Mouse (Mus musculus) c-Kit-positive CD71-positive TER-119-negative erythroid progenitor cells, embryonic 14.5 days (primary cell): Measurements from ENCODE around the gene A530016L24Rik.

ENCODE experiments used
- DNase-seq: peaks from one replicate; pipeline ENCODE4 v3.0.0-alpha.2; 2013; ENCODE audit warnings: low read depth

Gene A530016L24Rik

DNA sequence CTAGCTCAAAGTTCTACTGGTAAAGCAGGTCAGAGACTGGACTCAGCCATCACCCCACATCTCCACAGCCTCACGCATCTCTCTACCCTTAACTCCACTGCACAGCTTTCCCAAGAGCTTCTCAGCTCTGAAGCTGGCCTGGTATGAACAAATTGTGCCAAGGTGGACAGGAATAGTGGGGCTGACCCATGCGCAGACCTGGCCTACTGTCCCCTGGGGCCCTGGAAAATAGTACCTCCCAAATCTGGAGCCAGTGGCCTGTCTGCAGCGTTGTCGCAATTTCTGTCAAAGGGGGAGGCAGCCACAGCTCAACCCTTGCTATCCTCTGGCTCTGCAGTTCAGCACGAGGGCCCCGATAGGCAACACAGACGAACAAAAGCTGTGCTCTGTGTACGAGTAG lies at the start of gene A530016L24Rik:
Gene A530016L24Rik (plus strand): TSS at position 315 of the 400 bp plus-strand sequence.
- DNase-seq: no peak

DNA sequence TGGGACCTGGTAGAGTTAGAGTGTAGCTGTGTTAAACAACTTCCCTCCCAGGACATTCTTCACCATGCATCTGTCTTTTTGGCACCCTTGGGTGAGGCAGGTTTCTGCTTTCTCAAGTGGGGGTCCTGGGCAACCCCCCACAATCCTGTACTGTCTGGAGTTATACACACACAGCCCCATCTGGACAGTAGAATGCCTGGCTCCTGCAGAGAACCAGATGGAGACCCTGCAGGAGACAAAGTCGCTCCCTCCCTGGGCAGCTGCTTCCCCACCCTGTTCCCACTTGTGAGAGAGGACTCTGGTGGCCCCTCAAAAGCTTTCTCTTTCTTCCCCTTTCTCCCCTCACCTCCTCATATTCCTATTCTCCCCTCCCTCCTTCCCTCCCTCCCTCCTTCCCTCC lies 49.3 kb upstream of the A530016L24Rik start:
- no peak for DNase-seq

DNA sequence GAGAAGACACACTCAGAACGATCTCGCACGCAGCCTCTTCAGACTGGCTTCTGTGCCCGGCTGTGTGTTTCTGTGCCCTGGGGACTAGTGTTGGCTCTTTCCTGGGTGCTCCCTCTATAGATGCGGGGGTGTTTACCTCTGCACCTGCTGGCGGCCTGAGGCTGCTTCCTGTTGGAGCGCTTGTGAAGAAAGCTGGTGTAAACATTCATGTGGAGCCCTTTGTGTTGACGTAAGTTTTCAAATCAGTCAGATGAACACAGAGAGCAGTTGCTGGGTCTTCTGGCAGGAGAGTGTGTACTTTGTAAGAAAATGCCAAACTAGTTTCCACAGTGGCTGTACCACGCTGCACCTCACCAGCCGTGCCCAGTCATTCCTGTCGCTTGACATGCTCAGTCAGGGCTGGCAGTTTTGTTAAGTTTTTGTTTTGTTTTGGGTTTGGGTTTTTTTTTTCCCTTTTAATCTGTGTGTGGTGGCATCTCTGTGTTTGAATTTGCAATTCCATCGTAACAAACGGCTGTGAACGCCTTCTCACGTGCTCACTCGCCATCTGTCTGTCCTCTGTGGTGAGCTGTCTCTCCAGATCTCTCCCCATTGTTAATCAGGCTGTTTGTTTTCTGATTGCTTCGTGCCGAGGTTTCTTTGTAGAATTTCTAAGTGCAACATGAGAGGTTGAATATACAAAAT lies 40.0 kb upstream of the A530016L24Rik start:
- DNase-seq: no peak

DNA sequence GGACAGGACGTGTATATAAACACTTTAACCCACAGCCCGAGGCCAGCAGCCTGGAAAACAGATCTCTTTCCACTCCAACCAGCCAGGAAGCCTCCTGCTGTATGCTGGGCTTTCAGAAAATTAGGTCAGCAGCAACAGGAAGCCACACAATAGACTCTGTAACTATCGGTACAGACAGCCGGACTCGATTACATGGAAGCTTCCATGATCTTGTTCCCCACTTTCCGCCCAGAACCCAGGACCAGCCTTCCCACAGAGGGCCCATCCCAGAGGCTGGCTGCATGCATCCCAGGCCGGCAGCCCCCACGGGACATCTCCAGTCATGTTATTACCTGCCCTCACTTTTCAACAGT lies 39.4 kb upstream of the A530016L24Rik start:
- no peak for DNase-seq

DNA sequence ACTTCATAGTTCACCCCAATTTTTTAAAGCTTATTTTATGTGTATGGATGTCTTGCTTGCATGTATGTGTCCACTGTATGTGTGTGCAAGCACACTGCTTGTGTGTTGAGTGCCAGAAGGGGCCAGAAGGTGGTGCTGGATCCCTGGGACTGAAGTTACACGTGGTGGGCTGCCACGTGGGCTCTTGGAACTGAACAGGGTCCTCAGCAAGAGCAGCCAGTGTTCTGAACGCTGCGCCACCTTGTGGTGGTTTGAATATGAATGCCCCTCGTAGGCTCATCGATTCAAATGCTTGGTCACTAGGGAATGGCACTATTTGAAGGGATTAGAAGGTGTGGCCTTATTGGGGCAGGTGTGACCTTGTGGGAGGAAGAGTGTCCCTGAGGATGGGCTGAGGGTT lies 38.4 kb upstream of the A530016L24Rik start:
- no peak for DNase-seq

DNA sequence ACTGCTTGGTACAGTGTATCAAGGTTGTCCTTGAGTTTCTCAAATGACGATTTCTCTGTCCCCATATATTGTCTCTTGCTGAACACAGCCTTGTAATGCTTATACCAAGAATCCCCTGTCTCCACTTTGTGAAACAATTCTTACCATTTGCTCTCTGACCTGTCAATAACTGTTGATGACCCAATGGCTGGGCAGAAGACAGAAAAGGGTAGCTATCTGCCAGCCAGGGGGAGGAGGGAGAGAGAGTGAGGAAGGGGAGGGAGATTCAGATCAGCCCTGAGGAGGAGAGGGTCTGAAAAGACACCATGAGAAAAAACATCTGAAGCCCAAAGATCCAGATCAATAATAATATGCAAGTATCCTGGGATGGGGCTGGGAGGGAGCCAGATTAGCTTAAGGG lies 37.9 kb upstream of the A530016L24Rik start:
- no peak for DNase-seq

DNA sequence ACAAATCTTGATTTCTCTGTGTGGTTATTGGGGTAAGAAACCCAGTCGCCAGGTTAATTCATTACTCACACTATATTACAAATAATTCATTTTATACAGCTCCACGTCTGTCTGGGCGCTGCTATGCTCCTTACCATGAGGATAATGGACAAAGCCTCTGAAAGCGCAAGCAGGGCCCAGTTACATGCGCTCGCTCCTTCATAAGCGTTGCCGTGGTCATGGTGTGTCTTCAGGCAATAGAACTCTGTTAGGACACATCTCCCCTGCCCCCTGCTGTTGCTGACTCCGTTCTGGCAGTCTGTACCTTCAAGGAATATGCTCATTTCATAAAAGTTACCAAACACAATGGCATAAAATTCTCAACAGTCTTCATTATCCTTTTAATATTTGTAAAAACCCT lies 37.4 kb upstream of the A530016L24Rik start:
- DNase-seq: no peak

DNA sequence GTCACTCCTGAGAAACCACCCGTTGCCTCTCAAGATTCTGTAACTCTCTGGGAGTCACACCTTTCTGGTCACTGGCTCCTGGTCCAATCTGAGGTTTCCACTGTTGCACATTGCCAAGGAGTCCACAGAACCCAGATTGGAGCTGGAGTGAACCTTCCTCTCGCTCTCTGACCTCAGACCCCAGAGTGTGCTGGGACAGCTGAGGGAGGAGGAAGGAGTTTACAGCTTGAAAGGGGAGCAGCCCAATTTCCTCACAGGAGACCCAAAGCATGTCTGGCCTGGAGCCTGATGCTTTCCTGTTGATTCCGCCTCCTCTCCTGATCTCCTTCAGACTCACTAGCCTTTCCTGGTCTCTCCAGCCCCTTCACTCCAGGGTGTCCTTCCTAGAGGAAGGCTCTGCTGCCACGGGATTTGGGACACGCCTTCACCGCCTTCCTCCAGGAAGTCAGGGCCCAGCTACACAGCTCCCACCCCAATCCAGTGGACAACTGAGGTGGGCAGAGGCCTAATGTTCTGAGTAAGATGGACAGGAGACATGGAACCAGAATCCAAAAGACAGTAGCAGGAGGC lies 33.0 kb upstream of the A530016L24Rik start:
- no peak for DNase-seq

DNA sequence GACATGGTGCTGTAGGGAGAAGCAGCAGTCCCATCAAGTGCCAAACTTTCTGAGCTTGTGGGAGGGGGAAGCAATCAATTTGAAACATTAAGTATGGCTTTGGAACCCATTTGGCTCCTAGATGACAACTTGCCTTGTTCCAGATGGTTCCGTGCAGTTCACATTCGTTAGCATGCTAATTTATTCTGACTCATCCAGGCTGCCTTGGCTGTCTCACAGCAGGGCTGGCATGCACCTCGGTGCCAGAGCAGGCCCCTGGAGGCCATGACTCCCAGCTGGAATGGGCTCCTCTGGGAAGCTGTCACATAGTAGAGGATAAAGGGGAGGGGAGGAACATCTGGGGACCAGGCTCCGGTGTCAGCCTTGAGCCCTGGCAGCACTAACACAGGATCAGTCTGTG lies 31.4 kb upstream of the A530016L24Rik start:
- DNase-seq: no peak

DNA sequence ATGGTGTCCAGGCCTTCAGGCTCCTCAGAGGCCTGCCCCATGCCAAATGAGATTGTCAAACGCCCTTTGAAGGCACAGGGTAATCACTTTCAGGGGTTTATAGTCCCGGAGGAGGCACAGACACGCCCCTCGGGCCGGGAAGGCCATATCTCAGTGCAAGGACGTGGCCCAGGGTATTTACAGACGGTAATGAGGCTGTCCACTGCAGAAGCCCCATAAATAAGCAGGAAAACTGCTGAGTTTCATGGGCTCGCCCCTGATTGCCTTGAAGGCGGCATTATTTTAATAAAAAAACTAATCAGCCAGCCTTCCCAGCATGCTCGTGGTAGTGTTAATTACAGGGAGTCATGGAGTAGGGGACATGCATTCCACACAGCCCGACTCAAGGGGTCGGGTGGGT lies 26.8 kb upstream of the A530016L24Rik start:
- no peak for DNase-seq

DNA sequence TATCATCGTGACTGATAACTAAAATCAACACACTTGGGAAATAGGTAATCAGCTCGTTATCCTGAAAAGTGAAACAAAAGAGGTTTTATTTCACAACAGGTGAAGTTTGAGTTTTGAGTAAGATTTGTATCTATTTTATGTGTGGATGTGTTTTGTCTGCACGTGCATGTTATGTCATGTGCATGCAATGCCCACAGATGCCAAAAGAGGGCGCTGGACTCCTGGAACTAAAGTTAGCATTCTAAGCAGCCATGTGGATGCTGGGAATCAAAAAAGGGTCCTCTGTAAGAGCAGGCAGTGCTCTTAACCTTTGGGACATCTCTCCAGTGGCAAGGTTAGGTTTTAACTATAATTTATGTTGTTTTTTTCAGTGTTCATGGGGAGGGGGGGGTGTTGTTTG lies 26.0 kb upstream of the A530016L24Rik start:
- DNase-seq: peak; percentile 10

DNA sequence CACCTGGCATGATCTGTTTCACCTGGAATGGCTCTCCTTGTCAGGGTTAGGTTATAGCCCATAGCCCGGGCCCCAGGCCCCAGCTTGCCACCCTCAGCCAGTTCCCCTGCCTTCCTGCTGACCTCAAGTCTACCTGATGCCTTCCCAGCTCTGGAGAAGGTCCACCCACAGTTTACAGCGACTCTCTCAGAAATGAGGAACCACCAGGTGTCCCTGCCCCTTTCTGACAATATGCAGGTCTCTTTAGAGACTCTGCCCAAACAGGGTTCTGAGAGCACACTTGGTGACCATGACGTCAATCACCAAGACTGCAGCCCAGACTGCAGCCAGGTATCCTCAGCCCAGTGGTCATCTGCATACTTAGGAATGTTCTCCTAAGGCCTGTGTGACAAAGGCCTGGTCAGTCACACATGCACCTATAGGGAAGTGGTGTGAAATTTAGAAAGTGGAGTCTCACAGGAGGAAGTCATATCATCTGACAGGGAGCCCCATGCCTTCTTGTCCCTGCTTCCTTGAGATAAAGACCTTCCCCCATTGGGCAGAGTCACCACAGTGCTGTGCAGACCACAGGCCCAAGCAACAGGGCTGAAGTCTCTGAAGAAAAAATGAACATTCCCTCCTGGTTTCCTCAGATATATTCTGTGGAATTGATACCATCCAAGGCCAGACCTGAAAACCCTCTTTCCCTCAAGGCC lies 25.4 kb upstream of the A530016L24Rik start:
- DNase-seq: no peak

DNA sequence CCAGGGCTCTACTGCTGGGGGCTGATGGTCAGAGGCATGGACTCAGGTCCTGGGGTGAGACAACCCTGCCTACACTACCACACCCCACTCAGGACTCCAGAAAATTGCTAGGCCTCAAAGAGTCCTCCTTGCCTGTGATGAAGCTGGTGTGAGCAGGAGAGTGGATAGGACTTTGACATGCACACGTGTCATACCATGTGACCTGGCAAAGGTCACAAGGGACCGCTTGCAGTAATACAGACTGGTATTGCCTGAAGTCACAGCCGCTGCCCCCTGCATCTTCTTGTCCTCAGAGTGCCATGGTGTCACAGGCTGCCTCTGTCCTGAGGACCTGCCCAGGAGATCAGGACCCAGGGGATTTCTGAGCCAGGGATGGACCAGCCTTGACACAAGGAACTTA lies 24.7 kb upstream of the A530016L24Rik start:
- DNase-seq: no peak

DNA sequence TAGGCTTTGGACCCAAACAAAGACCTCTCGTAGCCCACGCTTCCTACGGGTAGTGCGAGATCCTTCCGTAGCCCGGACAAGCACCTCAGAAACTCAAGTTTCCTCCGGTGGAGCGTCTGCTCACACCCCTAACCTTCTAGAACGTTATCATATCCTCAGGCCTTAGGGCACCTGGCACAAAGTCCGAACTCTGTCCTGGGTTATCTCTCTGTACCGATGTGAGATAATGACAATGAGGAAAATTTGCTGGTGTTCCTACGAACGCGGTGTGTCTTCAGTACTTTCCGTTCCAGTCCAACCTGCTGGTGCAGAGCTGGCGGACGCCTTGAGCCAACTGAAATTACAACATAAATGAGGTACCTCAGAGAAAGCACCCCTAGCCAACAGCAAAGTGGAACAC lies 23.3 kb upstream of the A530016L24Rik start:
- no peak for DNase-seq

DNA sequence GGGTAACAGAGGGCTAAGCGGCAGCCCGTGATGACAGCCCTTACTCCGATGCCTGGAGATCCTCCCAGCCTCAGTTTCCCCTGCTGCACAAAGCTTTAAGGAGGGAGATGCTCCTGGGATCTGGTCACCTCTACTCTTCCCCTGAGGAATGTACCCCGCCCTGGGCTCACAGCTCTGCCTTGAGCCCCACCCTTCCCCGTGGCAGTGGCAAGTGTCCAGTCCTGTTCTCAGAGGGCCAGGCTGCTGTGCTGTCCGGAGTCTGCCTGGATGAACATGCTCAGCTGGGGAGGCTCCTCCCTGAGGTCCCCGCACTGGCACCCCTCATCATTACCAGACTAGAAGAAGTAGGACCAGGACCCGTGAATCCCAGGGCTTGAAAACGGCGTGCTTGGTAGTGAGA lies 21.9 kb upstream of the A530016L24Rik start:
- no peak for DNase-seq

DNA sequence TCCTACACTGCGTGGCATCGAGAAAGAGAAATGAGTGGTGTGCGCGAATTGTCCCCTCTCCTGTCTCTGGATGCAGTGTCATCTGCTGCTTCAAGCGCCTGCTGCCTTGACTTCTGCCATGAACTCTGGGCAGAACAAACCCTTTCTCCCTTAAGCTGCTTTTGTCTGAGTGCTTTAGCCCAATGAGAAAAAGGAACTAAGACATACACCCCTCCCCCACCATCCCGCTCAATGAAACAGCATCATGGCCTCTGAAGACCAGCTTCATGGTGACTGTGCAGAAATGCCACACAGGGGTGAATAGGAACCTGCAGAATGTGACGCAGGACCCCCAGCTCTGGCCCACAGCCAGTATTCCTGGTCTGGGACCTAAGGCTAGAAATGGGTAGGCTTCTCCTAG lies 19.9 kb upstream of the A530016L24Rik start:
- no peak for DNase-seq

DNA sequence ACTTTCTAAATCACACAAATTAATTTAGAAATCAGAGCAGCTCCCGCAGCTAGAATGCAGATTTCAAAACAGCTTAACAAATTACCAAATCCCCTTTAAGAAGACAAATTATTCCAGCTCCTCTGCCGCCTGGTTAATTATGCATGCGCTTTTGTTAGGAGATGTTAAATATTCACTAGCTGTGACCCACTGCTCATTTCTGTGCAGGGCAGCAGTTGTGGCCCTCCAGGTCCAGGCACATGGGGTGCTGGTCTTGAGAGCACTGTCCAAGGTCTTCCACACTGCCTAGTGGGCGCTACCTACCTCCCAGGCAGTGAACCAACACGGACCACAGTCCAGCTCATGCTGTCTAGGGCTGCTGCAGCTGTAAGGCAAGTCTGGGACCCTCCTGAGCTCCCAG lies 19.0 kb upstream of the A530016L24Rik start:
- DNase-seq: no peak

DNA sequence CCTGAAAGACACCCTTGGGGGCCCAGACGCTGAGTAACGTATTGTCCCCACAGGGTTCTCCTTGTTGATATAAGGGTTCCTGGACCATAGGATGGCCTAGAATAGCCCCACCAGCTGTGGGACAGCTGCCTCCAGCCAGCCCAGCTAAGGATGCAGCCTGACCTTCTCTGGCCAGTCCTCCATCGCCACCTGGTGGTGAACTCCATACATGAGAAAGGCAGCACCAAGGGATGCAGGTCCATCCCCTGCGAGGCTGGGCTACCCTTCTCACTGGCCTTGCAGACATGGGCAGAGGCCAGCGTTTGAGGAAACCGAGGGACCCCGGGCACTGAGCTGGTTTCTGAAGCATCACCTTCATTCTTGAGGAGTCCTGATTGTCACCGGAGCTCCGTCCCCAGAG lies 15.5 kb upstream of the A530016L24Rik start:
- peak; percentile 27 for DNase-seq

DNA sequence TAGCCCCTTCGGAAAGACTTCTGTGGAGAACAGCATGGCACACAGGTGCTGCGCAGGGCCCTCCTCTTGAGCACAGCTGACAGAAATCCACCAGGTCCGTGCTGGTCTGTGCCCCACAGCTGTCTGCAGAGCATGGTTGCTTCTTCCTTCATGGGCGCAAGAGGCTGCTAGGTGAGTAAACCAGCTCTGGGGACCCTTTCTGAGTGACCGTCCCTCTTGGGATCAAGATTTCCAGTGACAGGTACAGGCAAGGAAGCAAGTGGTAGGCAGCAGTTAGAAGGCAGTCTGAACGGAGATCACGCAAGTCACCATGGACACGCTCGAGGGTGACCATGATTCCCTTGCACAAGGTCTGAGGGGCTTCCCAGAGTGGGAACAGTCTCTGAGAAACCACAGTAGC lies 287 bp downstream of the A530016L24Rik start:
- no peak for DNase-seq

DNA sequence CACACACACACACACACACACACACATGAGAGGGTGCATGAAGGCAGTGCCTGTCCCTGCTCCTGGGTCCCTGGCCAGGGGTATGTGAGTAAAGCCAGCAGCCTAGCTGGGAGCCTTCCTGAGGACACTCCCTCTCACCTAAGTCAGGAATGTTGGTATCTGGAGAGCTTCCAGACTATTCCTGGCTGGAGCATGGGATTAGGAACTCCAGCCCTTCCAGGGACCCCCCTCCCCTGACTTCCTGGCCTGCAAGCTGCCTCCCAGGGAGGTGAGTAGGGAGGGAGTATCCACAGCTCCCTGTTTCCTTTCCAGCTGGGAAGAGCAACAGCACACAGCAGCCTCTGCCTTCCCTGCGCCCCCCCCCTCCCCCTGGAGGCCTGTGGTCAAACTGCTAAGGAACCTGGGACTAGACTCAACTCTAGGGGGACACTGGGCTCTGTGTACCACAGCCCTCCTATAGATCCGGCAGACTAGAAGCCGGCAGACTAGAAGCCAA lies 1.2 kb downstream of the A530016L24Rik start:
- DNase-seq: no peak

DNA sequence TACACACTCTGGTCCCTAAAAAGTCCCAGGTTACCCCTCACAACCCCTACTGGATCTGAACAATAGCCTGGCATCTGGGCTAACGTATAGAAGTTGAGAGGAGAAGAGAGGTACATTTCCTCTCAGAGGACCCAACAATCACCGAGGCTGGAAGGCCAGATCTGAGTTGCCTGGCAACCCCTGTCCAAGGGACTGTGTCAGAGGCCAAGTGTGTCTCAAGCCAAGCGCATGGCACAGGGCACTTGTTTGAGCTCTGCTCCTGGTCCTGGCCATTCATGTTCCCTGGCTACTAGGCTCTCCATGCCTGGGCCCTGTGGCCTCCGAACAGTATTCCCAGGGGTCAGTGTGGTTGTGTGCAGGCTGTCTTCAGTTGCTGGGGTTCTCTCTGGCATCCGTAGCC lies 6.9 kb downstream of the A530016L24Rik start:
- no peak for DNase-seq

DNA sequence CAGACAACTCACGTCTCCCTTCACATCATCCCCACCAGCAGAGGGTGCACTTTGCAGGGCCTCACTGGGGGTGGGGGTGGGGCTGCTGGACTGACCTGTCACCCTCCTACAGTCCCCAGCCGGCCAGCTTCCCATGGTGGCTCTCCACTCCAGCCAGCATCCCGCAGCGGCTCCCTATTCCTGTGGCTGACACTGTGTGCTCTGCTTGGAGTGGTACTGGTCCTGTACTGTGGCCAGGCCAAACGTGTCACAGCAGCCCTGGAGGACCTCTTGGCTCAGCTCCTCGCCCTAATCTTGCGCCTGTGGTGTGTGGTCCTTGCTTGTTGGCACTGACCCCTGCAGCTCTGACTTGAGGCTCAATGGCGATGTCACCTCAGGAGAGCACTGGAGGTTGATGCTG lies 8.5 kb downstream of the A530016L24Rik start:
- no peak for DNase-seq

DNA sequence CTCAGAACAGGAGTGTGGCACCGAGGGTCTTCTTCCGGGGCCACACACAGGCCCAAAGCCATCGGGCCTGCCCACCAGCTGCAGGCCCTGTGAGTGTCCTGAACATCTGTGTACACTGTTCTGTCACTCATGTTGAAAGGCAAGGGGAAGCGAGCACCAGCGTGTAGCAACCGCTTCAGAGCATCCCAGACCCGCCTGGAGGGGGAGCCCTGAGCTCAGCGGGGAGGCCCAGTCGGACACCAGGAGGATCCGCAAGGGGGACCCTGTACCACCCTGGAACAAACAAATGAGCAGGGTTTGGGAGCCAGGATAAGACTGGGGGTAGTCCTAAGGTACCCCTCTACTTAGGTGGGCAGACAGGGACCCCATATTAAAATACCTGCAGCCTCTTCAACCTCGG lies 9.4 kb downstream of the A530016L24Rik start:
- DNase-seq: no peak
